Mouse (Mus musculus) intestine, postnatal 0 days (tissue): Measurements from ENCODE around the gene Fbxl22. TPM values are rescaled to one million over a fixed set of nuclear protein-coding genes. Genes with fewer than 3 reads are reported as not detected.

Source experiments
- ATAC-seq: fragments of 200-750 bp; cut with Nextera tagmentation; 2 replicates; pipeline ENCODE4 v1.8.0; 2017; ENCODE audit warnings: mild to moderate bottlenecking, moderate TSS enrichment, moderate library complexity
- H3K27ac ChIP-seq: fragments of 300-500 bp; sonication (generic); 2 replicates; pipeline ENCODE4 v1.5.1; 2014; ENCODE audit warnings: mild to moderate bottlenecking, low read depth, low read length, moderate library complexity
- H3K27me3 ChIP-seq: fragments of 300-500 bp; sonication (generic); replicated peaks from 2 replicates; pipeline ENCODE4 v1.6.1; 2014; ENCODE audit warnings: low read length, mixed read lengths; ENCODE audit not compliant: control insufficient read depth, insufficient read depth
- H3K36me3 ChIP-seq: fragments of 300-500 bp; sonication (generic); 2 replicates; pipeline ENCODE4 v1.6.1; 2014; ENCODE audit warnings: mild to moderate bottlenecking, moderate library complexity; ENCODE audit not compliant: control insufficient read depth, insufficient read depth
- H3K4me1 ChIP-seq: fragments of 300-500 bp; sonication (generic); replicated peaks from 2 replicates; pipeline ENCODE4 v1.6.1; 2014; ENCODE audit warnings: antibody characterized with exemption, low read length, mixed read lengths; ENCODE audit not compliant: control insufficient read depth, insufficient read depth
- H3K4me2 ChIP-seq: fragments of 300-500 bp; sonication (generic); replicated peaks from 2 replicates; pipeline ENCODE4 v1.6.1; 2014; ENCODE audit warnings: low read depth, mild to moderate bottlenecking, moderate library complexity
- H3K4me3 ChIP-seq: fragments of 300-500 bp; sonication (generic); 2 replicates; pipeline ENCODE4 v1.5.1; 2014; ENCODE audit warnings: low read depth, low read length
- H3K9ac ChIP-seq: fragments of 300-500 bp; sonication (generic); 2 replicates; pipeline ENCODE4 v1.6.1; 2014; ENCODE audit warnings: mild to moderate bottlenecking, low read depth, low read length
- H3K9me3 ChIP-seq: fragments of 300-500 bp; sonication (generic); 2 replicates; pipeline ENCODE4 v1.6.1; 2016; ENCODE audit warnings: mixed run types; ENCODE audit not compliant: control insufficient read depth
- CTCF ChIP-seq: sonication (generic); IDR thresholded peaks from 2 replicates; pipeline ENCODE4 v1.5.1; 2016; ENCODE audit warnings: low read depth, mild to moderate bottlenecking, control low read depth, antibody characterized with exemption, moderate library complexity
- WGBS: fragments of 180-500 bp; shearing (Covaris S2); extraction: QIAGEN DNeasy Blood & Tissue Kit; methylation state at CpG from one replicate; pipeline ENCODE4 v1.1.7; 2014; 5-methylcytosine and 5-hydroxymethylcytosine counted together
- polyA plus RNA-seq: library from polyadenylated mRNA; unstranded; fragments of >200 nt; fragmentation: Nextera tagmentation; extraction: Ambion mirVana; gene quantifications from 2 replicates; pipeline ENCODE4 v1.2.1, GENCODE M21; 2015

Gene Fbxl22
- polyA plus RNA-seq, 1 experiment from 2014 or later: 12.9 TPM

GRCm38 (mm10) chr9:66511580-66512350 lies 2.6 kb downstream of the Fbxl22 start:
- Histone ChIP-seq H3K9ac (peak overlapping the region; percentile 79), H3K36me3 (peaks cover 32% of the 10 kb centered on the region)

GRCm38 (mm10) chr9:66510944-66511343 lies 3.4 kb downstream of the Fbxl22 start:
- H3K9me3 ChIP-seq: no peaks in the 10 kb centered on the region
- H3K9ac ChIP-seq: peak overlapping the region; percentile 79; the same call in 1 of the 2 replicates
- H3K27me3 ChIP-seq: no peaks in the 10 kb centered on the region
- ATAC-seq: no peak
- H3K36me3 ChIP-seq: peaks cover 24% of the 10 kb centered on the region
- peaks cover 12% of the 10 kb centered on the region; the same call in 1 of the 2 replicates for H3K4me1 ChIP-seq
- H3K27ac ChIP-seq: peak overlapping the region; percentile 94; the same call in 1 of the 2 replicates
- WGBS: 0% methylated on average over 2 of the region's 2 CpGs
- peak overlapping the region; percentile 96 for H3K4me2 ChIP-seq
- peak overlapping the region; percentile 63 for H3K4me3 ChIP-seq
- no peak; the same call in 1 of the 2 replicates for TF ChIP-seq CTCF

More at GRCm38 (mm10) chr9:66511580-66512350, 2.6 kb downstream of the Fbxl22 start:
- WGBS: under 1% methylated on average over 78 of the region's 78 CpGs
- ATAC-seq: peak; percentile 85
- Histone ChIP-seq H3K27ac (peak overlapping the region; percentile 94), H3K4me1 (peaks cover 12% of the 10 kb centered on the region; the same call in 1 of the 2 replicates), H3K4me3 (peak overlapping the region; percentile 63), H3K4me2 (peak overlapping the region; percentile 96), H3K9me3 (no peaks in the 10 kb centered on the region), H3K27me3 (no peaks in the 10 kb centered on the region)
- peak; percentile 31; the same call in 1 of the 2 replicates for TF ChIP-seq CTCF

- Histone ChIP-seq H3K9me3 (no peaks in the 10 kb centered on the region), H3K36me3 (peaks cover 24% of the 10 kb centered on the region), H3K27me3 (no peaks in the 10 kb centered on the region), H3K9ac (no peak overlapping the region), H3K4me3 (no peak overlapping the region), H3K4me1 (peaks cover 12% of the 10 kb centered on the region; the same call in 1 of the 2 replicates), H3K4me2 (no peak overlapping the region), H3K27ac (no peak overlapping the region)
- ATAC-seq: no peak
- WGBS: 75% methylated on average over 7 of the region's 7 CpGs
- TF ChIP-seq CTCF: no peak
Observed at GRCm38 (mm10) chr9:66510351-66510841, 4.0 kb downstream of the Fbxl22 start.

- Histone ChIP-seq H3K4me2 (no peak overlapping the region), H3K4me3 (no peak overlapping the region), H3K27me3 (no peaks in the 10 kb centered on the region), H3K36me3 (peaks cover 37% of the 10 kb centered on the region), H3K9me3 (no peaks in the 10 kb centered on the region), H3K4me1 (peaks cover 7% of the 10 kb centered on the region; the same call in 1 of the 2 replicates), H3K9ac (no peak overlapping the region), H3K27ac (no peak overlapping the region)
- WGBS: 83% methylated on average over 4 of the region's 4 CpGs
- TF ChIP-seq CTCF: no peak
- ATAC-seq: no peak
Observed at GRCm38 (mm10) chr9:66508890-66509399, 5.4 kb downstream of the Fbxl22 start.

GRCm38 (mm10) chr9:66507684-66508083 lies 6.7 kb downstream of the Fbxl22 start:
- ATAC-seq: no peak

GRCm38 (mm10) chr9:66506424-66506823 lies 8.0 kb downstream of the Fbxl22 start:
- ATAC-seq: no peak
- Histone ChIP-seq H3K4me1 (no peaks in the 10 kb centered on the region), H3K27me3 (no peaks in the 10 kb centered on the region), H3K27ac (no peak overlapping the region), H3K36me3 (peaks cover 56% of the 10 kb centered on the region), H3K4me2 (no peak overlapping the region), H3K9me3 (no peaks in the 10 kb centered on the region), H3K9ac (no peak overlapping the region), H3K4me3 (no peak overlapping the region)
- no peak for TF ChIP-seq CTCF

More at GRCm38 (mm10) chr9:66507684-66508083, 6.7 kb downstream of the Fbxl22 start:
- no peak overlapping the region for H3K4me2 ChIP-seq
- no peak overlapping the region for H3K4me3 ChIP-seq
- H3K36me3 ChIP-seq: peaks cover 43% of the 10 kb centered on the region
- TF ChIP-seq CTCF: no peak
- H3K9me3 ChIP-seq: no peaks in the 10 kb centered on the region
- H3K27ac ChIP-seq: no peak overlapping the region
- no peaks in the 10 kb centered on the region for H3K27me3 ChIP-seq
- 86% methylated on average over 3 of the region's 3 CpGs for WGBS
- no peak overlapping the region for H3K9ac ChIP-seq
- H3K4me1 ChIP-seq: no peaks in the 10 kb centered on the region
